Mouse (Mus musculus) stomach, embryonic 14.5 days (tissue): ENCODE measurements at regions not wholly inside any gene's neighbourhood (a gene's known extent, or its start where the extent isn't known, plus 50 kb on each side); places are given as distances from the start of the nearest gene placed in this dataset.

Experiments
- ATAC-seq: fragments of 200-750 bp; cut with Nextera tagmentation; 2 replicates; pipeline ENCODE4 v1.8.0; 2017; ENCODE audit warnings: low read depth, moderate TSS enrichment; ENCODE audit not compliant: insufficient number of reproducible peaks, insufficient read depth, low FRiP score
- H3K27ac ChIP-seq: fragments of 300-500 bp; sonication (generic); 2 replicates; pipeline ENCODE4 v1.5.1; 2014; ENCODE audit warnings: mild to moderate bottlenecking, low read length, moderate library complexity, mixed read lengths
- H3K27me3 ChIP-seq: fragments of 300-500 bp; sonication (generic); 2 replicates; pipeline ENCODE4 v1.6.1; 2014; ENCODE audit warnings: low read length, control low read depth, mixed read lengths; ENCODE audit not compliant: control insufficient read depth, insufficient read depth
- H3K36me3 ChIP-seq: fragments of 300-500 bp; sonication (generic); 2 replicates; pipeline ENCODE4 v1.6.1; 2014; ENCODE audit warnings: mild to moderate bottlenecking, control low read depth, low read length, moderate library complexity, mixed read lengths; ENCODE audit not compliant: control insufficient read depth, insufficient read depth
- H3K4me1 ChIP-seq: fragments of 300-500 bp; sonication (generic); 2 replicates; pipeline ENCODE4 v1.6.1; 2014; ENCODE audit warnings: low read length, control low read depth, mixed read lengths; ENCODE audit not compliant: control insufficient read depth, insufficient read depth
- H3K4me2 ChIP-seq: fragments of 300-500 bp; sonication (generic); replicated peaks from 2 replicates; pipeline ENCODE4 v1.6.1; 2014; ENCODE audit warnings: low read depth, low read length, control low read depth
- H3K4me3 ChIP-seq: fragments of 300-500 bp; sonication (generic); 2 replicates; pipeline ENCODE4 v1.5.1; 2014; ENCODE audit warnings: low read depth, low read length, control low read depth
- H3K9ac ChIP-seq: fragments of 300-500 bp; sonication (generic); replicated peaks from 2 replicates; pipeline ENCODE4 v1.6.1; 2014; ENCODE audit warnings: low read depth, mild to moderate bottlenecking, control low read depth, low read length, moderate library complexity, mixed read lengths
- H3K9me3 ChIP-seq: fragments of 300-500 bp; sonication (generic); 2 replicates; pipeline ENCODE4 v1.6.1; 2016; ENCODE audit warnings: low read depth, low read length, control low read depth; ENCODE audit not compliant: control insufficient read depth
- WGBS: fragments of 180-500 bp; shearing (Covaris S2); extraction: QIAGEN DNeasy Blood & Tissue Kit; methylation state at CpG from one replicate; pipeline ENCODE4 v1.1.7; 2014; 5-methylcytosine and 5-hydroxymethylcytosine counted together

GRCm38 (mm10) chr11:27203330-27204214 lies 609.8 kb upstream of the Vrk2 start:
- Histone ChIP-seq H3K36me3 (no peaks in the 10 kb centered on the region), H3K4me1 (no peaks in the 10 kb centered on the region), H3K4me2 (no peak overlapping the region), H3K27ac (no peak overlapping the region), H3K27me3 (no peaks in the 10 kb centered on the region), H3K9me3 (no peaks in the 10 kb centered on the region), H3K9ac (no peak overlapping the region), H3K4me3 (no peak overlapping the region)
- 79% methylated on average over 17 of the region's 17 CpGs for WGBS
- no peak for ATAC-seq

- no peaks in the 10 kb centered on the region for H3K27me3 ChIP-seq
- ATAC-seq, result no peak
- H3K36me3 ChIP-seq, result no peaks in the 10 kb centered on the region
- H3K9ac ChIP-seq, result no peak overlapping the region
- H3K4me1 ChIP-seq, result no peaks in the 10 kb centered on the region
- H3K4me2 ChIP-seq, result no peak overlapping the region
- H3K27ac ChIP-seq, result no peak overlapping the region
- no peak overlapping the region for H3K4me3 ChIP-seq
- H3K9me3 ChIP-seq, result no peaks in the 10 kb centered on the region
- 51% methylated on average over 2 of the region's 2 CpGs for WGBS
These were observed 590.2 kb upstream of the Vrk2 start for GRCm38 (mm10) chr11:27184035-27184434.

- H3K36me3 ChIP-seq, result no peaks in the 10 kb centered on the region
- H3K9me3 ChIP-seq, result no peaks in the 10 kb centered on the region
- no peak for ATAC-seq
- no peaks in the 10 kb centered on the region for H3K4me1 ChIP-seq
- H3K4me3 ChIP-seq, result no peak overlapping the region
- no peak overlapping the region for H3K9ac ChIP-seq
- H3K27me3 ChIP-seq, result no peaks in the 10 kb centered on the region
- no peak overlapping the region for H3K27ac ChIP-seq
- H3K4me2 ChIP-seq, result no peak overlapping the region
These were observed 589.6 kb upstream of the Vrk2 start for GRCm38 (mm10) chr11:27183422-27183821.

- Histone ChIP-seq H3K27ac (no peak overlapping the region), H3K9me3 (no peaks in the 10 kb centered on the region), H3K36me3 (no peaks in the 10 kb centered on the region), H3K27me3 (no peaks in the 10 kb centered on the region), H3K4me2 (no peak overlapping the region), H3K4me1 (no peaks in the 10 kb centered on the region), H3K4me3 (no peak overlapping the region), H3K9ac (no peak overlapping the region)
- ATAC-seq, result no peak
These were observed 566.6 kb upstream of the Vrk2 start for GRCm38 (mm10) chr11:27160411-27160810.
